Mouse (Mus musculus) forebrain, embryonic 12.5 days (tissue): ENCODE results near the gene Lmo2. TPM values are rescaled to one million over a fixed set of nuclear protein-coding genes. Genes with fewer than 3 reads are reported as not detected.

Source experiments
- ATAC-seq: fragments of 200-750 bp; cut with Nextera tagmentation; 2 replicates; pipeline ENCODE4 v1.8.0; 2017; ENCODE audit warnings: moderate TSS enrichment; ENCODE audit not compliant: low FRiP score
- H3K27ac ChIP-seq: fragments of 300-500 bp; sonication (generic); 2 replicates; pipeline ENCODE4 v1.5.1; 2016; ENCODE audit warnings: mild to moderate bottlenecking
- H3K27me3 ChIP-seq: fragments of 300-500 bp; sonication (generic); 2 replicates; pipeline ENCODE4 v1.6.1; 2016; ENCODE audit warnings: mild to moderate bottlenecking
- H3K36me3 ChIP-seq: fragments of 300-500 bp; sonication (generic); replicated peaks from 2 replicates; pipeline ENCODE4 v1.6.1; 2016; ENCODE audit warnings: mild to moderate bottlenecking
- H3K4me1 ChIP-seq: fragments of 300-500 bp; sonication (generic); 2 replicates; pipeline ENCODE4 v1.6.1; 2016
- H3K4me2 ChIP-seq: fragments of 300-500 bp; sonication (generic); 2 replicates; pipeline ENCODE4 v1.6.1; 2016; ENCODE audit warnings: mild to moderate bottlenecking, moderate library complexity
- H3K4me3 ChIP-seq: fragments of 300-500 bp; sonication (generic); replicated peaks from 2 replicates; pipeline ENCODE4 v1.5.1; 2016; ENCODE audit warnings: mild to moderate bottlenecking
- H3K9ac ChIP-seq: fragments of 300-500 bp; sonication (generic); 2 replicates; pipeline ENCODE4 v1.6.1; 2016; ENCODE audit warnings: mild to moderate bottlenecking
- H3K9me3 ChIP-seq: fragments of 300-500 bp; sonication (generic); 2 replicates; pipeline ENCODE4 v1.6.1; 2016
- WGBS: fragments of 180-500 bp; shearing (Covaris S2); methylation state at CpG from one replicate; pipeline ENCODE4 v1.1.7; 2016; 5-methylcytosine and 5-hydroxymethylcytosine counted together
- polyA plus RNA-seq: library from polyadenylated mRNA; unstranded; fragments of >200 nt; fragmentation: Nextera tagmentation; extraction: Ambion mirVana; gene quantifications from 2 replicates; pipeline ENCODE4 v1.2.1, GENCODE M21; 2016

The Lmo2 gene
- polyA plus RNA-seq, 1 experiment from 2014 or later = 39.5 TPM

GRCm38 (mm10) chr2:103931511-103931911 lies 26.3 kb upstream of the Lmo2 start:
- Histone ChIP-seq H3K4me3 (no peak overlapping the region), H3K36me3 (no peaks in the 10 kb centered on the region), H3K27ac (no peak overlapping the region), H3K27me3 (peaks cover 7% of the 10 kb centered on the region; the same call in 1 of the 2 replicates), H3K9ac (no peak overlapping the region), H3K4me1 (peaks cover 22% of the 10 kb centered on the region), H3K9me3 (no peaks in the 10 kb centered on the region), H3K4me2 (no peak overlapping the region)
- WGBS = 89% methylated on average over 7 of the region's 7 CpGs
- no peak for ATAC-seq

- WGBS = 60% methylated on average over 2 of the region's 2 CpGs
- Histone ChIP-seq H3K27me3 (peaks cover 10% of the 10 kb centered on the region; the same call in 1 of the 2 replicates), H3K4me3 (no peak overlapping the region), H3K9me3 (no peaks in the 10 kb centered on the region), H3K36me3 (no peaks in the 10 kb centered on the region), H3K4me1 (peaks cover 22% of the 10 kb centered on the region), H3K4me2 (no peak overlapping the region), H3K9ac (no peak overlapping the region), H3K27ac (no peak overlapping the region)
- ATAC-seq = no peak
Measured at GRCm38 (mm10) chr2:103932025-103932424, 25.8 kb upstream of the Lmo2 start.

GRCm38 (mm10) chr2:103932480-103932879 lies 25.3 kb upstream of the Lmo2 start:
- Histone ChIP-seq H3K4me2 (no peak overlapping the region), H3K27me3 (peaks cover 10% of the 10 kb centered on the region; the same call in 1 of the 2 replicates), H3K4me3 (no peak overlapping the region), H3K27ac (no peak overlapping the region), H3K9me3 (no peaks in the 10 kb centered on the region), H3K36me3 (no peaks in the 10 kb centered on the region), H3K4me1 (peaks cover 21% of the 10 kb centered on the region), H3K9ac (no peak overlapping the region)
- ATAC-seq = no peak
- whole genome bisulfite sequencing = 85% methylated on average over 9 of the region's 9 CpGs

- Histone ChIP-seq H3K36me3 (no peaks in the 10 kb centered on the region), H3K9ac (no peak overlapping the region), H3K27me3 (peaks cover 10% of the 10 kb centered on the region; the same call in 1 of the 2 replicates), H3K27ac (no peak overlapping the region), H3K4me3 (no peak overlapping the region), H3K4me2 (no peak overlapping the region), H3K4me1 (peaks cover 14% of the 10 kb centered on the region), H3K9me3 (no peaks in the 10 kb centered on the region)
- WGBS = 32% methylated on average over 7 of the region's 7 CpGs
- ATAC-seq = no peak
Measured at GRCm38 (mm10) chr2:103934270-103934669, 23.5 kb upstream of the Lmo2 start.

GRCm38 (mm10) chr2:103934670-103935069 lies 23.1 kb upstream of the Lmo2 start:
- Histone ChIP-seq H3K36me3 (no peaks in the 10 kb centered on the region), H3K4me2 (no peak overlapping the region), H3K27ac (no peak overlapping the region), H3K9me3 (no peaks in the 10 kb centered on the region), H3K27me3 (peaks cover 10% of the 10 kb centered on the region; the same call in 1 of the 2 replicates), H3K4me3 (no peak overlapping the region), H3K9ac (no peak overlapping the region), H3K4me1 (peaks cover 14% of the 10 kb centered on the region)
- ATAC-seq = no peak
- 92% methylated on average over 3 of the region's 3 CpGs for WGBS

GRCm38 (mm10) chr2:103935691-103936435 lies 21.9 kb upstream of the Lmo2 start:
- H3K4me3 ChIP-seq = no peak overlapping the region
- no peaks in the 10 kb centered on the region for H3K36me3 ChIP-seq
- H3K4me1 ChIP-seq = peaks cover 7% of the 10 kb centered on the region
- no peak overlapping the region for H3K27ac ChIP-seq
- no peaks in the 10 kb centered on the region for H3K9me3 ChIP-seq
- no peak overlapping the region for H3K4me2 ChIP-seq
- peaks cover 10% of the 10 kb centered on the region; the same call in 1 of the 2 replicates for H3K27me3 ChIP-seq
- no peak for ATAC-seq
- no peak overlapping the region for H3K9ac ChIP-seq
- WGBS = 40% methylated on average over 10 of the region's 10 CpGs

GRCm38 (mm10) chr2:103936666-103937065 lies 21.1 kb upstream of the Lmo2 start:
- H3K36me3 ChIP-seq = no peaks in the 10 kb centered on the region

GRCm38 (mm10) chr2:103937670-103938069 lies 20.1 kb upstream of the Lmo2 start:
- 82% methylated on average over 2 of the region's 2 CpGs for WGBS

More at GRCm38 (mm10) chr2:103936666-103937065, 21.1 kb upstream of the Lmo2 start:
- Histone ChIP-seq H3K9me3 (no peaks in the 10 kb centered on the region), H3K27ac (no peak overlapping the region), H3K4me1 (peaks cover 7% of the 10 kb centered on the region), H3K4me3 (no peak overlapping the region), H3K27me3 (peaks cover 10% of the 10 kb centered on the region; the same call in 1 of the 2 replicates), H3K9ac (no peak overlapping the region), H3K4me2 (no peak overlapping the region)
- WGBS = 84% methylated on average over 2 of the region's 2 CpGs
- ATAC-seq = no peak

GRCm38 (mm10) chr2:103938573-103938972 lies 19.2 kb upstream of the Lmo2 start:
- WGBS = 63% methylated on average over 1 of the region's 1 CpGs
- H3K4me2 ChIP-seq = no peak overlapping the region
- H3K27me3 ChIP-seq = peaks cover 10% of the 10 kb centered on the region; the same call in 1 of the 2 replicates
- H3K4me3 ChIP-seq = no peak overlapping the region
- no peaks in the 10 kb centered on the region for H3K9me3 ChIP-seq
- no peak overlapping the region for H3K9ac ChIP-seq
- no peaks in the 10 kb centered on the region for H3K36me3 ChIP-seq
- H3K27ac ChIP-seq = no peak overlapping the region
- no peak for ATAC-seq
- peaks cover 7% of the 10 kb centered on the region for H3K4me1 ChIP-seq

More at GRCm38 (mm10) chr2:103937670-103938069, 20.1 kb upstream of the Lmo2 start:
- peaks cover 7% of the 10 kb centered on the region for H3K4me1 ChIP-seq
- H3K4me3 ChIP-seq = no peak overlapping the region
- peaks cover 10% of the 10 kb centered on the region; the same call in 1 of the 2 replicates for H3K27me3 ChIP-seq
- H3K36me3 ChIP-seq = no peaks in the 10 kb centered on the region
- no peak overlapping the region for H3K4me2 ChIP-seq
- H3K9ac ChIP-seq = no peak overlapping the region
- H3K27ac ChIP-seq = no peak overlapping the region
- no peak for ATAC-seq
- H3K9me3 ChIP-seq = no peaks in the 10 kb centered on the region

- no peak overlapping the region for H3K9ac ChIP-seq
- ATAC-seq = no peak
- no peaks in the 10 kb centered on the region for H3K9me3 ChIP-seq
- H3K4me2 ChIP-seq = no peak overlapping the region
- no peak overlapping the region for H3K27ac ChIP-seq
- peaks cover 7% of the 10 kb centered on the region for H3K4me1 ChIP-seq
- no peaks in the 10 kb centered on the region for H3K36me3 ChIP-seq
- peaks cover 10% of the 10 kb centered on the region; the same call in 1 of the 2 replicates for H3K27me3 ChIP-seq
- H3K4me3 ChIP-seq = no peak overlapping the region
Measured at GRCm38 (mm10) chr2:103939003-103939402, 18.8 kb upstream of the Lmo2 start.

GRCm38 (mm10) chr2:103941085-103941484 lies 16.7 kb upstream of the Lmo2 start:
- Histone ChIP-seq H3K4me2 (no peak overlapping the region), H3K4me3 (no peak overlapping the region), H3K36me3 (no peaks in the 10 kb centered on the region), H3K9me3 (no peaks in the 10 kb centered on the region), H3K27me3 (peaks cover 4% of the 10 kb centered on the region; the same call in 1 of the 2 replicates), H3K9ac (no peak overlapping the region), H3K27ac (no peak overlapping the region), H3K4me1 (peaks cover 3% of the 10 kb centered on the region)
- 69% methylated on average over 3 of the region's 3 CpGs for WGBS
- ATAC-seq = no peak

GRCm38 (mm10) chr2:103944859-103945258 lies 12.9 kb upstream of the Lmo2 start:
- no peak for ATAC-seq
- WGBS = 84% methylated on average over 2 of the region's 2 CpGs
- no peak overlapping the region for H3K4me2 ChIP-seq
- no peaks in the 10 kb centered on the region for H3K27me3 ChIP-seq
- no peaks in the 10 kb centered on the region for H3K36me3 ChIP-seq
- H3K4me3 ChIP-seq = no peak overlapping the region
- H3K9me3 ChIP-seq = no peaks in the 10 kb centered on the region
- no peak overlapping the region for H3K27ac ChIP-seq
- peaks cover 9% of the 10 kb centered on the region; the same call in 1 of the 2 replicates for H3K4me1 ChIP-seq
- H3K9ac ChIP-seq = no peak overlapping the region
